Mouse (Mus musculus): Measurements from ENCODE around the gene Rnaseh2c.

DNA sequence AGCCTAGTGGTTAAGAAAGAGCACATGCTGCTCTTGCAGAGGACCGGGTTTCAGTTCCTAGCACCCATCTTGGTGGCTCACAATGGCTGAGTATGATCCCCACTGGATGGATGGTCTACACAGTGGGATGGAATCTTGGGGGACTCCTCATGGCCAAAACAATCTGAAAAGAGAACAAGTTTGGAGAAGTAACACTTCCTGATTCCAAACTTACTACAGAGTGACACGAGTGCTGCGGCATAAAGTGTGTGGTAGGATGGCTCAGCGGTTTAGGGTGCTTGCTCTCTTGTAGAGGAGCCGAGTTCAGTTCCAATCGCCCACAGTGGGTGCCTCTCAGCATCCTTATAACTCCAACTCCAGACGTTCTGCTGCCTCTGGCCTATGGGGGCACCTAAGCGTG lies 23.6 kb downstream of the Rnaseh2c start:
- no peak for TF ChIP-seq CTCF (conservative IDR thresholded peaks at IDR 0.05; ENCODE audit: low read length)
- no peak for TF ChIP-seq NANOG (IDR thresholded peaks at IDR 0.05; ENCODE audit: borderline replicate concordance, low read length)
